In the genomic region with DNA sequence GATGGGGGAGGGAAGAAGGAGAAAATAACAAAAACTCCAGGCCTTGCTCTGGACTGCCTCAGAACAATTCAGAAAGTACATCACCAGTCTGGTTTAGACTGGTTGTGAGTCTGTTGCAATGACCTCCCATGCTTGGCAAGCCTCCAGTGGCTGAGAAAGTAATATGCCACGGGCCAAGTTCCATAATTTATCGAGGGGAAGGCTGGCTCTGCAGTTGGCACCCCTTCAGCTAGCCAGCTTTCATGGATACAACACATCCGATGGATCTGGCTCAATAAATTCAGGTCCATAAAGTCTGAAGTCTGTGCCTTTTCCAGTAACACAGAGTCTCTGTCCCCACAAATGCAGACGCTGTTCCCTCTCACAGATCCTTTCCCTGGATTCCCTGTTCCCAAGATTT, we compare ENCODE assay signal across 8 mouse cellular contexts. TPM values are rescaled to one million over a fixed set of nuclear protein-coding genes. Genes with fewer than 3 reads are reported as not detected.
A peak's percentile ranks its signal among the peaks of the same experiment; 100 is the strongest.
DNase-seq lines count a peak whose midpoint lies in the region; ATAC-seq and TF ChIP-seq lines count a peak whose summit lies in the region.

No protein-coding gene starts in this region.

- H3K4me1 ChIP-seq in midbrain, embryonic 10.5 days: peaks cover 41% of the 10 kb centered on the region
- peaks cover 21% of the 10 kb centered on the region for H3K4me1 ChIP-seq in midbrain, embryonic 11.5 days (ENCODE audit: control insufficient read depth, insufficient read depth, low read length)
- peaks cover 5% of the 10 kb centered on the region for H3K4me1 ChIP-seq in heart, postnatal 0 days (ENCODE audit: control insufficient read depth, insufficient read depth)
- peaks cover 19% of the 10 kb centered on the region for H3K4me1 ChIP-seq in midbrain, embryonic 16.5 days (ENCODE audit: control insufficient read depth, insufficient read depth, low read length)

- no peaks in the 10 kb centered on the region for H3K9me3 ChIP-seq in midbrain, embryonic 10.5 days (replicated peaks)
- H3K9me3 ChIP-seq in midbrain, embryonic 11.5 days (ENCODE audit: control insufficient read depth, low read length): no peaks in the 10 kb centered on the region
- H3K9me3 ChIP-seq in heart, postnatal 0 days (replicated peaks; ENCODE audit: control insufficient read depth, low read length): no peaks in the 10 kb centered on the region
- no peaks in the 10 kb centered on the region for H3K9me3 ChIP-seq in midbrain, embryonic 16.5 days (replicated peaks; ENCODE audit: control insufficient read depth, low read length, poor library complexity, severe bottlenecking)

- ATAC-seq in midbrain, embryonic 11.5 days (ENCODE audit: low FRiP score): no peak
- ATAC-seq in heart, postnatal 0 days (ENCODE audit: insufficient read depth, low read depth): peak; percentile 82
- no peak for ATAC-seq in midbrain, embryonic 16.5 days

- DNase-seq in midbrain, embryonic 10.5 days (ENCODE audit: low spot score): no peak
- DNase-seq in midbrain, embryonic 11.5 days (ENCODE audit: low spot score, missing footprints): no peak
- DNase-seq in cerebellum, postnatal 4 days (ENCODE audit: low spot score in 2 of 2): peak; percentile 32 to 71
- peak; percentile 55 for DNase-seq in heart, postnatal 0 days (ENCODE audit: low spot score)
- DNase-seq in layer of hippocampus, adult 9-11 months: peak; percentile 40
- DNase-seq in urinary bladder, postnatal 4 days (ENCODE audit: low spot score in 2 of 2): peak; percentile 52 to 78
- DNase-seq in embryo, embryonic 11 days: no peak

- no peak overlapping the region for H3K4me2 ChIP-seq in midbrain, embryonic 11.5 days
- no peak overlapping the region for H3K4me2 ChIP-seq in heart, postnatal 0 days (ENCODE audit: low read depth, low read length)
- no peak overlapping the region for H3K4me2 ChIP-seq in midbrain, embryonic 16.5 days (ENCODE audit: low read length)

- no peak overlapping the region for H3K9ac ChIP-seq in midbrain, embryonic 11.5 days (ENCODE audit: low read length)
- no peak overlapping the region for H3K9ac ChIP-seq in heart, postnatal 0 days (replicated peaks; ENCODE audit: low read depth, low read length)
- H3K9ac ChIP-seq in midbrain, embryonic 16.5 days (ENCODE audit: low read depth, low read length): no peak overlapping the region

- no peak for TF ChIP-seq EP300 in heart, postnatal 0 days (IDR thresholded peaks at IDR 0.05; ENCODE audit: low read depth)

- H3K27me3 ChIP-seq in midbrain, embryonic 10.5 days (ENCODE audit: low read depth, poor library complexity, severe bottlenecking): peaks cover 26% of the 10 kb centered on the region
- H3K27me3 ChIP-seq in midbrain, embryonic 11.5 days (ENCODE audit: control insufficient read depth, insufficient read depth, low read length): no peaks in the 10 kb centered on the region
- no peaks in the 10 kb centered on the region for H3K27me3 ChIP-seq in heart, postnatal 0 days (ENCODE audit: control insufficient read depth, insufficient read depth, low read length)
- no peaks in the 10 kb centered on the region for H3K27me3 ChIP-seq in midbrain, embryonic 16.5 days (ENCODE audit: control insufficient read depth, insufficient read depth, low read depth, low read length)

- no peak overlapping the region for H3K4me3 ChIP-seq in midbrain, embryonic 10.5 days
- H3K4me3 ChIP-seq in midbrain, embryonic 11.5 days (ENCODE audit: low read depth, low read length): no peak overlapping the region
- no peak overlapping the region for H3K4me3 ChIP-seq in heart, postnatal 0 days (ENCODE audit: low read depth, low read length)
- no peak overlapping the region for H3K4me3 ChIP-seq in midbrain, embryonic 16.5 days (ENCODE audit: low read depth, low read length)

- H3K36me3 ChIP-seq in midbrain, embryonic 10.5 days: no peaks in the 10 kb centered on the region
- no peaks in the 10 kb centered on the region for H3K36me3 ChIP-seq in midbrain, embryonic 11.5 days (ENCODE audit: control insufficient read depth, insufficient read depth, low read length)
- no peaks in the 10 kb centered on the region for H3K36me3 ChIP-seq in heart, postnatal 0 days (replicated peaks; ENCODE audit: control insufficient read depth, insufficient read depth, low read length)
- H3K36me3 ChIP-seq in midbrain, embryonic 16.5 days (ENCODE audit: control insufficient read depth, insufficient read depth, low read length): no peaks in the 10 kb centered on the region

- TF ChIP-seq CTCF in heart, postnatal 0 days (IDR thresholded peaks at IDR 0.05; ENCODE audit: low read depth): no peak

- WGBS in midbrain, embryonic 10.5 days: 73% methylated on average over 4 of the region's 4 CpGs
- 83% methylated on average over 4 of the region's 4 CpGs for WGBS in midbrain, embryonic 11.5 days
- WGBS in heart, postnatal 0 days: 15% methylated on average over 4 of the region's 4 CpGs
- 39% methylated on average over 4 of the region's 4 CpGs for WGBS in midbrain, embryonic 16.5 days

- H3K27ac ChIP-seq in midbrain, embryonic 10.5 days (replicated peaks): peak overlapping the region; percentile 61
- no peak overlapping the region for H3K27ac ChIP-seq in midbrain, embryonic 11.5 days (ENCODE audit: low read depth, low read length)
- peak overlapping the region; percentile 72 for H3K27ac ChIP-seq in heart, postnatal 0 days (ENCODE audit: low read depth)
- H3K27ac ChIP-seq in midbrain, embryonic 16.5 days (ENCODE audit: low read length): peak overlapping the region; percentile 35; the same call in 1 of the 2 replicates

RNA-seq across cellular contexts. Expression of a gene that starts 34.8 kb away (rescaled TPM):
- polyA plus RNA-seq in midbrain, embryonic 10.5 days (2016; fragmentation: Nextera tagmentation; extraction: Ambion mirVana): 20.7 and 21.8 TPM in 2 replicates
- 15.4 and 15.9 TPM in 2 replicates for polyA plus RNA-seq in midbrain, embryonic 11.5 days (2014; fragmentation: Nextera tagmentation; extraction: Ambion mirVana)
- total RNA-seq in heart, postnatal 0 days (2014; rRNA removed; ENCODE audit: low replicate concordance): 6.9 TPM in 2 replicates
- 47.0 and 51.7 TPM in 2 replicates for polyA plus RNA-seq in heart, postnatal 0 days (2015; fragmentation: Nextera tagmentation; extraction: Ambion mirVana)
- polyA plus RNA-seq in midbrain, embryonic 16.5 days (2015; fragmentation: Nextera tagmentation; extraction: Ambion mirVana): 40.6 and 47.9 TPM in 2 replicates

RNA-seq across cellular contexts. Expression of a gene that starts 40.1 kb away (rescaled TPM):
- 39.5 and 40.5 TPM in 2 replicates for polyA plus RNA-seq in midbrain, embryonic 10.5 days (2016; fragmentation: Nextera tagmentation; extraction: Ambion mirVana)
- 42.1 and 42.2 TPM in 2 replicates for polyA plus RNA-seq in midbrain, embryonic 11.5 days (2014; fragmentation: Nextera tagmentation; extraction: Ambion mirVana)
- 43.9 and 58.6 TPM in 2 replicates for total RNA-seq in heart, postnatal 0 days (2014; rRNA removed; ENCODE audit: low replicate concordance)
- polyA plus RNA-seq in heart, postnatal 0 days (2015; fragmentation: Nextera tagmentation; extraction: Ambion mirVana): 31.0 and 32.3 TPM in 2 replicates
- 25.2 and 27.8 TPM in 2 replicates for polyA plus RNA-seq in midbrain, embryonic 16.5 days (2015; fragmentation: Nextera tagmentation; extraction: Ambion mirVana)

Comparison
In these comparisons a context has a peak if more than half of its experiments do, and no peak if none do; other contexts are left out.
1. DNase-seq: peak in cerebellum, postnatal 4 days (2 of 2), heart, postnatal 0 days (single experiment), layer of hippocampus, adult 9-11 months (single experiment) and urinary bladder, postnatal 4 days (2 of 2); none in midbrain, embryonic 10.5 days (single experiment), midbrain, embryonic 11.5 days (single experiment) and embryo, embryonic 11 days (single experiment).